Mouse (Mus musculus) MEL (cell line): ENCODE results near the gene Pet100.

ENCODE experiments used
- CHD1 ChIP-seq: IDR thresholded peaks from 2 replicates; pipeline ENCODE4 v1.6.1; 2012; ENCODE audit warnings: low read depth, mild to moderate bottlenecking, inconsistent platforms, low read length, improper control_type of control experiment
- CTCF ChIP-seq, 3 experiments: IDR thresholded peaks in 2 of 3; conservative IDR thresholded peaks in 1 of 3; 2 replicates each; pipeline ENCODE4 v1.5.1; 2011 to 2012; ENCODE audit warnings: low read length in 3 of 3, low read depth in 2 of 3, mild to moderate bottlenecking in 2 of 3, improper control_type of control experiment in 1 of 3, inconsistent platforms in 1 of 3, mixed read lengths in 1 of 3, moderate library complexity in 1 of 3; ENCODE audit not compliant: control insufficient read depth in 1 of 3, insufficient read depth in 1 of 3, poor library complexity in 1 of 3, severe bottlenecking in 1 of 3
- ELF1 ChIP-seq: IDR thresholded peaks from 2 replicates; pipeline ENCODE4 v1.6.1; 2014; ENCODE audit warnings: low read depth, mild to moderate bottlenecking, inconsistent platforms, low read length, improper control_type of control experiment, moderate library complexity
- EP300 ChIP-seq, 2 experiments: IDR thresholded peaks; 2 replicates each; pipeline ENCODE4 v1.6.1; 2011; ENCODE audit warnings: improper control_type of control experiment in 2 of 2, low read length in 2 of 2, low read depth in 1 of 2, mild to moderate bottlenecking in 1 of 2
- GATA1 ChIP-seq: IDR thresholded peaks from 2 replicates; pipeline ENCODE4 v1.6.1; 2011; ENCODE audit warnings: low read depth, low read length, improper control_type of control experiment
- KAT2A ChIP-seq: conservative IDR thresholded peaks from 2 replicates; pipeline ENCODE4 v1.6.1; 2012; ENCODE audit warnings: low read depth, low read length, improper control_type of control experiment, inconsistent platforms
- MAZ ChIP-seq: IDR thresholded peaks from 2 replicates; pipeline ENCODE4 v1.6.1; 2012; ENCODE audit warnings: low read depth, mild to moderate bottlenecking, inconsistent platforms, low read length, improper control_type of control experiment
- MYB ChIP-seq: IDR thresholded peaks from 2 replicates; pipeline ENCODE4 v1.6.1; 2011; ENCODE audit warnings: mild to moderate bottlenecking, low read depth, low read length, improper control_type of control experiment
- NRF1 ChIP-seq: IDR thresholded peaks from 2 replicates; pipeline ENCODE4 v1.6.1; 2014; ENCODE audit warnings: low read depth, mild to moderate bottlenecking, inconsistent platforms, low read length, improper control_type of control experiment, moderate library complexity; ENCODE audit not compliant: poor library complexity, insufficient read depth, severe bottlenecking
- POLR2A ChIP-seq, 2 experiments: IDR thresholded peaks; 2 replicates each; pipeline ENCODE4 v1.6.1; 2011 to 2012; ENCODE audit warnings: low read length in 2 of 2, mild to moderate bottlenecking in 2 of 2, control low read depth in 1 of 2, improper control_type of control experiment in 1 of 2, low read depth in 1 of 2, moderate library complexity in 1 of 2; ENCODE audit not compliant: control insufficient read depth in 1 of 2, insufficient read depth in 1 of 2, poor library complexity in 1 of 2
- RCOR1 ChIP-seq: IDR thresholded peaks from 2 replicates; pipeline ENCODE4 v1.6.1; 2012; ENCODE audit warnings: low read depth, mild to moderate bottlenecking, inconsistent platforms, low read length, improper control_type of control experiment

GRCm38 (mm10) chr8:3609816-3610150 lies 11.6 kb upstream of the Pet100 start:
- no peak for TF ChIP-seq POLR2A (IDR thresholded peaks at IDR 0.05; ENCODE audit: control insufficient read depth in 1 of 2, insufficient read depth in 1 of 2, low read depth in 1 of 2, low read length in 2 of 2, poor library complexity in 1 of 2)
- TF ChIP-seq EP300 (IDR thresholded peaks at IDR 0.05; ENCODE audit: low read depth in 1 of 2, low read length in 2 of 2) = no peak
- no peak for TF ChIP-seq CTCF (IDR thresholded peaks at IDR 0.05 in 2 of 3, conservative IDR thresholded peaks at IDR 0.05 in 1 of 3; ENCODE audit: control insufficient read depth in 1 of 3, insufficient read depth in 1 of 3, low read depth in 2 of 3, low read length in 3 of 3, poor library complexity in 1 of 3, severe bottlenecking in 1 of 3)
- TF ChIP-seq RCOR1 = no peak
- no peak for TF ChIP-seq GATA1
- TF ChIP-seq KAT2A = no peak
- TF ChIP-seq MAZ = no peak
- TF ChIP-seq ELF1 = no peak
- no peak for TF ChIP-seq MYB
- no peak for TF ChIP-seq CHD1
- no peak for TF ChIP-seq NRF1
